13 mouse cellular contexts compared by ENCODE assay signal in the genomic region with DNA sequence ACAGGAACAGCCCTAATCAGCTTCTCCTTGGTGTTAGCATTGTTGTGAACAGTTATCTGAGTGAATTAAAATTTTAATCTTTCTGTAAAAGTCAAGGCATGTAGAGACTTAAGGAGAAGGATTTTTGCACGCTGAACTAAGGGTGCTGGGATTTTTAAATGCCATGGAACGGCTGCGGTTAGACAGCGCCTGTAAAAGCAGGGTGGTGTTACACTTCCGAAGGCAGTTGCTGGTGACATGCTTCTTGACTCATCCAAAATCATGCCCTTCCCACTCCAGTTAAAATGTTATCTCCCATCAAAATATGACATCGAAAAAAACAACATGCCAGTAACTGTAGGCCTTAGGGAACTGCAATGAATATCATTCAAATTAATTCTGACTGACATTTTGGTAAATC.
"Had no signal": no experiment of that assay in that cellular context is flagged by ENCODE, and none has a peak within 500 bp of the region (broad histone marks: within the 10 kb centered on the region; RNA-seq: fewer than 3 reads in every experiment).

No protein-coding gene starts in this region.

- H3K36me3 ChIP-seq: liver, embryonic 13.5 days; neural tube, embryonic 12.5 days; neural tube, embryonic 15.5 days had no signal

- H3K27ac ChIP-seq: liver, embryonic 13.5 days; neural tube, embryonic 12.5 days; neural tube, embryonic 15.5 days had no signal

- H3K4me1 ChIP-seq: liver, embryonic 13.5 days; neural tube, embryonic 12.5 days; neural tube, embryonic 15.5 days had no signal

- H3K9me3 ChIP-seq: liver, embryonic 13.5 days; neural tube, embryonic 12.5 days; neural tube, embryonic 15.5 days had no signal

- H3K9ac ChIP-seq: liver, embryonic 13.5 days; neural tube, embryonic 12.5 days; neural tube, embryonic 15.5 days had no signal

- H3K4me3 ChIP-seq: liver, embryonic 13.5 days; neural tube, embryonic 12.5 days; neural tube, embryonic 15.5 days had no signal

- H3K27me3 ChIP-seq: liver, embryonic 13.5 days; neural tube, embryonic 12.5 days; neural tube, embryonic 15.5 days had no signal

- H3K4me2 ChIP-seq: liver, embryonic 13.5 days; midbrain, embryonic 11.5 days; neural tube, embryonic 12.5 days; neural tube, embryonic 15.5 days had no signal

- DNase-seq: kidney, adult 9 months; kidney, postnatal 14 days; kidney, postnatal 4 days; liver, embryonic 13.5 days; lung, adult 2 months; lung, postnatal 14 days; lung, postnatal 4 days; midbrain, embryonic 14.5 days; thymus, adult 18-20 months; thymus, postnatal 4 days had no signal
